Mouse (Mus musculus): ENCODE data around the gene Abr.

DNA sequence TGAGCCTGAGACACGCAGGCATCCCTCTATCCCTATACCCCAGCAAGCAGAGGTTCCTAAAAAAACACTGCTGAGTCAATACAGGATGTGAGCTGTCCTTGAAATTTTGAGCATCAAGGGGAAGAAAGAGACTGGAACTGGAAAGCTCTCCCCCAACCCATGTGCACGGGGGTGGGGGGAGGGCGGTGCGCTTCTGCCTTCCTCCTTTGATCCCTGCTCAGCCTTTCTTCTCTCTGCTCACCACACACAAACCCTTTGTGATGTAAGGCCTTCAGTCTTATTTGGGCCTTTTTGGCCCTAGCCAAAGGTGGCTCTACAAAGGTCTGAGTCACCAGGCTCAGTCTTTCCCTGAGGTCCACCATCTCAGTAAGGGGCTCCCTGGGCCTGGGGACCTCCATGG, 59.9 kb downstream of the Abr start:
- TF ChIP-seq CTCF (IDR thresholded peaks at IDR 0.05; ENCODE audit: low read depth, low read length) (no peak), POLR2A (IDR thresholded peaks at IDR 0.05; ENCODE audit: borderline replicate concordance, low read depth, low read length) (no peak)

Measured in bone marrow macrophage, adult 2 months (primary cell).